ENCODE assay signal across 8 mouse cellular contexts in genomic region chr1:171034201-171034600, GRCm38 (mm10). TPM values are rescaled to one million over a fixed set of nuclear protein-coding genes. Genes with fewer than 3 reads are reported as not detected.
DNase-seq lines count a peak whose midpoint lies in the region; ATAC-seq lines count a peak whose summit lies in the region.

No protein-coding gene starts in this region.

- WGBS in lung, embryonic 15.5 days: 6% methylated on average over 11 of the region's 11 CpGs
- 9% methylated on average over 11 of the region's 11 CpGs for WGBS in intestine, embryonic 14.5 days
- WGBS in neural tube, embryonic 11.5 days: 8% methylated on average over 11 of the region's 11 CpGs

- H3K27me3 ChIP-seq in lung, embryonic 15.5 days: peaks cover 32% of the 10 kb centered on the region
- H3K27me3 ChIP-seq in intestine, embryonic 14.5 days (replicated peaks; ENCODE audit: control insufficient read depth, insufficient read depth, low read length): peaks cover 28% of the 10 kb centered on the region
- peaks cover 14% of the 10 kb centered on the region for H3K27me3 ChIP-seq in neural tube, embryonic 11.5 days (ENCODE audit: control insufficient read depth, insufficient read depth, low read length)

- H3K9me3 ChIP-seq in lung, embryonic 15.5 days: no peaks in the 10 kb centered on the region
- no peaks in the 10 kb centered on the region for H3K9me3 ChIP-seq in intestine, embryonic 14.5 days (ENCODE audit: control insufficient read depth, low read length)
- no peaks in the 10 kb centered on the region for H3K9me3 ChIP-seq in neural tube, embryonic 11.5 days (ENCODE audit: control insufficient read depth, low read length)

- H3K4me2 ChIP-seq in lung, embryonic 15.5 days: peak overlapping the region; percentile 90
- H3K4me2 ChIP-seq in intestine, embryonic 14.5 days (ENCODE audit: low read length): peak overlapping the region; percentile 93
- H3K4me2 ChIP-seq in neural tube, embryonic 11.5 days (ENCODE audit: low read depth): peak overlapping the region; percentile 58

- DNase-seq in CD4-positive, CD25-positive, alpha-beta regulatory T cell, adult 2 months (ENCODE audit: low read depth, low spot score): peak; percentile 69
- DNase-seq in lung, adult 18-20 months: no peak
- no peak for DNase-seq in intestine, embryonic 14.5 days (ENCODE audit: low spot score)
- no peak for DNase-seq in neural tube, embryonic 11.5 days (ENCODE audit: low spot score)
- DNase-seq in thymus, postnatal 14 days: no peak
- no peak for DNase-seq in gastrocnemius, postnatal 10 days

- no peak overlapping the region for H3K9ac ChIP-seq in lung, embryonic 15.5 days
- peak overlapping the region; percentile 6 for H3K9ac ChIP-seq in intestine, embryonic 14.5 days (ENCODE audit: low read length)
- no peak overlapping the region for H3K9ac ChIP-seq in neural tube, embryonic 11.5 days (ENCODE audit: low read length)

- H3K36me3 ChIP-seq in lung, embryonic 15.5 days: no peaks in the 10 kb centered on the region
- H3K36me3 ChIP-seq in intestine, embryonic 14.5 days (ENCODE audit: control insufficient read depth, insufficient read depth, low read length): no peaks in the 10 kb centered on the region
- no peaks in the 10 kb centered on the region for H3K36me3 ChIP-seq in neural tube, embryonic 11.5 days (ENCODE audit: control insufficient read depth, insufficient read depth, low read length)

- peaks cover 15% of the 10 kb centered on the region; the same call in 1 of the 2 replicates for H3K4me1 ChIP-seq in lung, embryonic 15.5 days
- peaks cover 13% of the 10 kb centered on the region; the same call in 1 of the 2 replicates for H3K4me1 ChIP-seq in intestine, embryonic 14.5 days (replicated peaks; ENCODE audit: control insufficient read depth, insufficient read depth, low read length)
- H3K4me1 ChIP-seq in neural tube, embryonic 11.5 days (ENCODE audit: control insufficient read depth, insufficient read depth, low read length): no peaks in the 10 kb centered on the region; the same call in 1 of the 2 replicates

- ATAC-seq in CD4-positive, CD25-positive, alpha-beta regulatory T cell, adult 4 months: no peak
- ATAC-seq in lung, embryonic 15.5 days (ENCODE audit: borderline replicate concordance, extremely low read depth, low FRiP score, low TSS enrichment): no peak
- no peak for ATAC-seq in intestine, embryonic 14.5 days (replicated peaks; ENCODE audit: low FRiP score, low TSS enrichment, low read depth)
- ATAC-seq in neural tube, embryonic 11.5 days (ENCODE audit: insufficient read depth, low FRiP score, low TSS enrichment): no peak

- H3K27ac ChIP-seq in lung, embryonic 15.5 days: no peak overlapping the region
- H3K27ac ChIP-seq in intestine, embryonic 14.5 days (ENCODE audit: low read depth): no peak overlapping the region
- H3K27ac ChIP-seq in neural tube, embryonic 11.5 days (ENCODE audit: low read depth, low read length): no peak overlapping the region

- peak overlapping the region; percentile 53 for H3K4me3 ChIP-seq in lung, embryonic 15.5 days
- peak overlapping the region; percentile 61 for H3K4me3 ChIP-seq in intestine, embryonic 14.5 days (ENCODE audit: low read depth, low read length)
- H3K4me3 ChIP-seq in neural tube, embryonic 11.5 days (ENCODE audit: low read depth, low read length): peak overlapping the region; percentile 41

RNA-seq across cellular contexts. Expression of gene Fcgr4, which starts 15.5 kb away (rescaled TPM):
- polyA plus RNA-seq in CD4-positive, CD25-positive, alpha-beta regulatory T cell, adult 4 months (2017; shearing (Covaris generic)): under 1 TPM in 1 of 2 experiments, not detected in 1; 0.26 TPM
- polyA plus RNA-seq in lung, embryonic 15.5 days (2015; fragmentation: Nextera tagmentation; extraction: Ambion mirVana): 0.42 and 0.66 TPM in 2 replicates
- polyA plus RNA-seq in intestine, embryonic 14.5 days (2014; fragmentation: Nextera tagmentation; extraction: Ambion mirVana): 1.0 and 1.1 TPM in 2 replicates
- polyA plus RNA-seq in neural tube, embryonic 11.5 days (2014; fragmentation: Nextera tagmentation; extraction: Ambion mirVana): 0.19 and 0.26 TPM in 2 replicates
- under 1 TPM; 0.19 to 0.41 TPM for total RNA-seq in gastrocnemius, postnatal 10 days (2021)

RNA-seq across cellular contexts. Expression of gene Fcgr3, which starts 30.5 kb away (rescaled TPM):
- polyA plus RNA-seq in CD4-positive, CD25-positive, alpha-beta regulatory T cell, adult 4 months (2017; shearing (Covaris generic)): not detected
- polyA plus RNA-seq in lung, embryonic 15.5 days (2015; fragmentation: Nextera tagmentation; extraction: Ambion mirVana): 13.2 and 15.1 TPM in 2 replicates
- polyA plus RNA-seq in intestine, embryonic 14.5 days (2014; fragmentation: Nextera tagmentation; extraction: Ambion mirVana): 10.7 and 12.7 TPM in 2 replicates
- polyA plus RNA-seq in neural tube, embryonic 11.5 days (2014; fragmentation: Nextera tagmentation; extraction: Ambion mirVana): 5.6 and 6.7 TPM in 2 replicates
- total RNA-seq in gastrocnemius, postnatal 10 days (2021): 1 to 10 TPM; 9.3 to 9.4 TPM

RNA-seq across cellular contexts. Expression of gene Fcgr2b, which starts 57.9 kb away (rescaled TPM):
- polyA plus RNA-seq in CD4-positive, CD25-positive, alpha-beta regulatory T cell, adult 4 months (2017; shearing (Covaris generic)): 1 to 10 TPM in 1 of 2 experiments, not detected in 1; 1.1 TPM
- 2.8 and 3.7 TPM in 2 replicates for polyA plus RNA-seq in lung, embryonic 15.5 days (2015; fragmentation: Nextera tagmentation; extraction: Ambion mirVana)
- polyA plus RNA-seq in intestine, embryonic 14.5 days (2014; fragmentation: Nextera tagmentation; extraction: Ambion mirVana): 1.1 and 1.2 TPM in 2 replicates
- 0.16 TPM in 1 of 2 replicates, not detected in the other for polyA plus RNA-seq in neural tube, embryonic 11.5 days (2014; fragmentation: Nextera tagmentation; extraction: Ambion mirVana)
- total RNA-seq in gastrocnemius, postnatal 10 days (2021): 1 to 10 TPM; 6.2 to 6.9 TPM
